Comparison of ENCODE assay signal across 24 mouse cellular contexts in the genomic region with DNA sequence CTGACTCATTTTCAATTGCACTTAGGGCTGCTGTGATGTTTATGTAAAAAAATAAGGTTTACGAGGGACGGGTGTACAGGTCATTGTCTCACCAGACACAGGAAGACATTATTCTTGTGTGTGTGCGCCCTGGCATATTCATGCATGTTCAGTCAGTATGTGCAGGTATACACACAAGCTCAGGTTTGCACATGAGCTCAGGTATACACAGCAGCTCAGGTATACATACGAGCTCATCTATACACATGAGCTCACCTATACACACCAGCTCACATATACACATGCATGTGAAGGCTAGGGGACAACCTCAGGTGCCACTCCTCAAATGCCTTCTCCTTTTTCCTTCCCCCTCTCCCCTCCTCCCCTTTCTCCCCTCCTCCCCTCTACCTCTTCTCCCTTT.
"Had no signal": no experiment of that assay in that cellular context is flagged by ENCODE, and none has a peak within 500 bp of the region (broad histone marks: within the 10 kb centered on the region; RNA-seq: fewer than 3 reads in every experiment).

No protein-coding gene starts in this region.

- H3K27ac ChIP-seq: heart, adult 2 months; heart, embryonic 13.5 days; heart, embryonic 15.5 days; hindbrain, embryonic 13.5 days; hindbrain, embryonic 15.5 days; hindbrain, postnatal 0 days; kidney, postnatal 0 days; limb, embryonic 13.5 days; limb, embryonic 15.5 days; liver, embryonic 12.5 days; liver, embryonic 14.5 days had no signal

- H3K9me3 ChIP-seq: heart, embryonic 15.5 days; hindbrain, embryonic 13.5 days; hindbrain, embryonic 15.5 days; limb, embryonic 15.5 days; liver, embryonic 12.5 days had no signal

- H3K36me3 ChIP-seq: heart, embryonic 13.5 days; heart, embryonic 15.5 days; hindbrain, embryonic 15.5 days; limb, embryonic 13.5 days; limb, embryonic 15.5 days; liver, embryonic 12.5 days had no signal

- ATAC-seq: hindbrain, postnatal 0 days; intestine, embryonic 16.5 days; liver, embryonic 12.5 days had no signal

- DNase-seq: gastrocnemius, postnatal 14 days; gastrocnemius, postnatal 36 days; heart, adult 11 months; heart, adult 2 months; heart, postnatal 14 days; heart, postnatal 36 days; kidney, adult 11 months; kidney, adult 8-10 months; kidney, postnatal 14 days; kidney, postnatal 36 days; layer of hippocampus, postnatal 36 days; left cerebral cortex, postnatal 4 days had no signal

- H3K4me2 ChIP-seq: heart, embryonic 11.5 days; heart, embryonic 13.5 days; heart, embryonic 15.5 days; hindbrain, embryonic 13.5 days; hindbrain, embryonic 15.5 days; limb, embryonic 13.5 days; limb, embryonic 15.5 days; liver, embryonic 12.5 days had no signal

- H3K4me1 ChIP-seq: heart, embryonic 13.5 days; heart, embryonic 15.5 days; limb, embryonic 13.5 days; limb, embryonic 15.5 days; liver, embryonic 12.5 days had no signal

- H3K9ac ChIP-seq: heart, embryonic 13.5 days; heart, embryonic 15.5 days; hindbrain, embryonic 13.5 days; hindbrain, embryonic 15.5 days; limb, embryonic 13.5 days; limb, embryonic 15.5 days; liver, embryonic 12.5 days; liver, embryonic 14.5 days had no signal

- H3K27me3 ChIP-seq: heart, embryonic 15.5 days; hindbrain, embryonic 13.5 days; hindbrain, embryonic 15.5 days; limb, embryonic 15.5 days had no signal

- H3K4me3 ChIP-seq: heart, adult 2 months; heart, embryonic 13.5 days; heart, embryonic 15.5 days; hindbrain, embryonic 13.5 days; hindbrain, embryonic 15.5 days; limb, embryonic 13.5 days; limb, embryonic 15.5 days; liver, embryonic 12.5 days had no signal
